ENCODE assay signal across 13 mouse cellular contexts in the genomic region with DNA sequence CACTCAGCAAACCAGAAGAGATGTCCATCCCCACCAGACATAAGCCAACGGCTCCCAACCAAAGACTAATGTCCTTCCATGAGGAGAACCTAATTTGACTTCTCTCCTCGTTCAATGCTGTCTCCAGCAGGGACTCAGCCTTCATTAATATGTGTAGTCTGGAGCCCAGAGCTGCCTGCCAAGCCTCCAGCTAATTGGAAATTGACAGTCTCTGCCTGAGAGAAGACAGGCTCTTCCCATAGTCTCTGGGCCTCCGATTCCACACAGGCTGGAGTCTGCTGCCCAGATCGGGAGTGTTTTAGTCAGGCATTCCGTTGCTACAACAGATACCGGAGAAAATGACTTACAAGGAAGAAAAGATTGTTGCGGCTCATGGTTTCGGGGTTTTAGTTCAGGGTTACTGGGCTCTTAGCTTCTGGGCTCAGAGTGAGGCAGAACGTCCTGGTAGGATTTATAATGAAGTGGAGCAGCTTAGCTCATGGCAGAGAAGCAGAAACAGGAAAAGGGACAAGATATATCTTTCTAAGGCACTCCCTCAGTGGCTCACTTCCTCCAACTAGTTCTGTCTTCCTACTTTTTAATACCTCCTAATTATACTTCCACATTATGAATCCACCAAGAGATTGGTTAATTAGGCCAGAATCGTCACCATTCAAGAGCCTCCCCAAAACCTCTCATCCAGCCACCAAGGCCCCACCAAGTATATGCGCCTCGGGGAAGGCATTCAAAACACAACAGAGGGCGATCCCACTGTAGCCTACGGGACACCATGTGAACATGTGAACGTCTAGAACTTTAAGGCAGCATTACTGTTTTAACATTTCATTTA. TPM values are rescaled to one million over a fixed set of nuclear protein-coding genes. Genes with fewer than 3 reads are reported as not detected.
A peak's percentile ranks its signal among the peaks of the same experiment; 100 is the strongest.
DNase-seq lines count a peak whose midpoint lies in the region; ATAC-seq and TF ChIP-seq lines count a peak whose summit lies in the region.
"Had no signal": no experiment of that assay in that cellular context is flagged by ENCODE, and none has a peak within 500 bp of the region (broad histone marks: within the 10 kb centered on the region; RNA-seq: fewer than 3 reads in every experiment).

No protein-coding gene starts in this region.

- peak overlapping the region; percentile 36; the same call in 1 of the 2 replicates for H3K27ac ChIP-seq in left cerebral cortex, adult 2 months
- H3K27ac ChIP-seq in bone marrow, adult 2 months (ENCODE audit: control insufficient read depth, insufficient read depth, low read depth, low read length, poor library complexity) = peak overlapping the region; percentile 50
- H3K27ac ChIP-seq in hindbrain, embryonic 13.5 days = peak overlapping the region; percentile 35
- H3K27ac ChIP-seq in midbrain, embryonic 15.5 days = 0 out of 2 replicates have a peak overlapping the region, but pooled peaks have one; percentile 4
- H3K27ac ChIP-seq: liver, embryonic 15.5 days had no signal

- DNase-seq in left cerebral cortex, adult 2 months (ENCODE audit: extremely low spot score in 1 of 2, low spot score in 2 of 2) = no peak
- no peak for DNase-seq in left cerebral cortex, postnatal 14 days (ENCODE audit: low spot score in 2 of 2)
- no peak for DNase-seq in adrenal gland, adult (ENCODE audit: inconsistent age in 2 of 2, low spot score in 1 of 2)
- DNase-seq in cerebellum, adult 18-20 months = no peak
- no peak for DNase-seq in heart, adult 18-20 months
- DNase-seq: adrenal gland, postnatal 36 days; embryo, embryonic 11 days had no signal

- peaks cover 3% of the 10 kb centered on the region; the same call in 1 of the 2 replicates for H3K4me1 ChIP-seq in bone marrow, adult 2 months (ENCODE audit: control insufficient read depth, insufficient read depth, low read length)
- H3K4me1 ChIP-seq in hindbrain, embryonic 13.5 days (replicated peaks) = peaks cover 16% of the 10 kb centered on the region
- peaks cover 9% of the 10 kb centered on the region; the same call in 1 of the 2 replicates for H3K4me1 ChIP-seq in midbrain, embryonic 15.5 days
- H3K4me1 ChIP-seq: liver, embryonic 15.5 days had no signal

- H3K9me3 ChIP-seq in hindbrain, embryonic 13.5 days = no peaks in the 10 kb centered on the region
- no peaks in the 10 kb centered on the region for H3K9me3 ChIP-seq in midbrain, embryonic 15.5 days
- H3K9me3 ChIP-seq: liver, embryonic 15.5 days had no signal

- no peak for ATAC-seq in hindbrain, embryonic 13.5 days (ENCODE audit: low FRiP score)
- ATAC-seq in midbrain, embryonic 15.5 days (replicated peaks) = no peak

- no peak for TF ChIP-seq CTCF in left cerebral cortex, adult 2 months (IDR thresholded peaks at IDR 0.05)
- no peak for TF ChIP-seq CTCF in bone marrow, adult 2 months (IDR thresholded peaks at IDR 0.05; ENCODE audit: control insufficient read depth, insufficient read depth, low read length)

- H3K36me3 ChIP-seq in hindbrain, embryonic 13.5 days = no peaks in the 10 kb centered on the region
- no peaks in the 10 kb centered on the region for H3K36me3 ChIP-seq in midbrain, embryonic 15.5 days (replicated peaks)
- H3K36me3 ChIP-seq: liver, embryonic 15.5 days had no signal

- H3K9ac ChIP-seq in hindbrain, embryonic 13.5 days = no peak overlapping the region
- H3K9ac ChIP-seq in midbrain, embryonic 15.5 days = no peak overlapping the region
- H3K9ac ChIP-seq: liver, embryonic 15.5 days had no signal

- no peak for TF ChIP-seq POLR2A in bone marrow, adult 2 months (IDR thresholded peaks at IDR 0.05; ENCODE audit: borderline replicate concordance, control insufficient read depth, low read depth, low read length)

- intact Hi-C loops in left cerebral cortex, adult 2 months (cut with DNase I) = no loop called here
- intact Hi-C loops in left cerebral cortex, postnatal 14 days (cut with DNase I) = no loop called here

- H3K4me2 ChIP-seq in hindbrain, embryonic 13.5 days = no peak overlapping the region
- H3K4me2 ChIP-seq in midbrain, embryonic 15.5 days = no peak overlapping the region
- H3K4me2 ChIP-seq: liver, embryonic 15.5 days had no signal

- H3K4me3 ChIP-seq in left cerebral cortex, adult 2 months = no peak overlapping the region
- no peak overlapping the region for H3K4me3 ChIP-seq in bone marrow, adult 2 months (replicated peaks; ENCODE audit: control insufficient read depth, low read depth, low read length)
- H3K4me3 ChIP-seq in hindbrain, embryonic 13.5 days = no peak overlapping the region
- no peak overlapping the region for H3K4me3 ChIP-seq in midbrain, embryonic 15.5 days
- H3K4me3 ChIP-seq: liver, embryonic 15.5 days; myocyte had no signal

- WGBS in bone marrow, adult 2 months = 75% methylated on average over 15 of the region's 15 CpGs
- 72% methylated on average over 15 of the region's 15 CpGs for WGBS in hindbrain, embryonic 13.5 days
- WGBS in midbrain, embryonic 15.5 days = 70% methylated on average over 15 of the region's 15 CpGs

- 0 out of 2 replicates have a peak, but pooled peaks cover 2% of the 10 kb centered on the region for H3K27me3 ChIP-seq in hindbrain, embryonic 13.5 days
- no peaks in the 10 kb centered on the region for H3K27me3 ChIP-seq in midbrain, embryonic 15.5 days (replicated peaks)

RNA-seq across cellular contexts. Expression of a gene that starts 26.6 kb away (rescaled TPM):
- total RNA-seq in left cerebral cortex, adult 2 months (2021) = 10 to 100 TPM; 89.0 to 90.3 TPM
- total RNA-seq in left cerebral cortex, postnatal 14 days (2021) = 100 to 1,000 TPM; 102 to 109 TPM
- polyA plus RNA-seq in bone marrow, adult 2 months (2011; ENCODE audit: insufficient read depth, insufficient read length, low replicate concordance, missing spikeins) = 22.0 and 57.7 TPM in 2 replicates
- polyA plus RNA-seq in hindbrain, embryonic 13.5 days (2015; fragmentation: Nextera tagmentation; extraction: Ambion mirVana) = 113 and 120 TPM in 2 replicates
- 95.9 and 96.2 TPM in 2 replicates for polyA plus RNA-seq in midbrain, embryonic 15.5 days (2015; fragmentation: Nextera tagmentation; extraction: Ambion mirVana)
- total RNA-seq in heart, adult 18-20 months (2021) = 10 to 100 TPM; 61.7 to 63.5 TPM

RNA-seq across cellular contexts. Expression of a gene that starts 58.8 kb away (rescaled TPM):
- 100 to 1,000 TPM; 166 to 167 TPM for total RNA-seq in left cerebral cortex, adult 2 months (2021)
- 100 to 1,000 TPM; 146 to 150 TPM for total RNA-seq in left cerebral cortex, postnatal 14 days (2021)
- not detected in 2 replicates for polyA plus RNA-seq in bone marrow, adult 2 months (2011; ENCODE audit: insufficient read depth, insufficient read length, low replicate concordance, missing spikeins)
- polyA plus RNA-seq in hindbrain, embryonic 13.5 days (2015; fragmentation: Nextera tagmentation; extraction: Ambion mirVana) = 4.3 and 5.1 TPM in 2 replicates
- polyA plus RNA-seq in midbrain, embryonic 15.5 days (2015; fragmentation: Nextera tagmentation; extraction: Ambion mirVana) = 7.2 and 9.3 TPM in 2 replicates
- total RNA-seq in heart, adult 18-20 months (2021) = 1 to 10 TPM; 2.6 to 3.1 TPM
- total RNA-seq: hematopoietic stem cell, adult 5-6 weeks had no signal

Comparison
In these comparisons a context has a peak if more than half of its experiments do, and no peak if none do; other contexts are left out.
1. RNA of a gene that starts 58.8 kb away (total RNA-seq): 166 to 167 TPM in left cerebral cortex, adult 2 months and 146 to 150 TPM in left cerebral cortex, postnatal 14 days; 2.6 to 3.1 TPM in heart, adult 18-20 months; every median in the first group is over 10 times any median in the second.
2. Peak in every context shown above with its lines, with median percentiles within 50 percentile points of each other: H3K27ac ChIP-seq.